Mouse (Mus musculus) heart, embryonic 14.5 days (tissue): ENCODE measurements around the gene Cyld. TPM values are rescaled to one million over a fixed set of nuclear protein-coding genes. Genes with fewer than 3 reads are reported as not detected.

Experiments used
- ATAC-seq: fragments of 200-750 bp; cut with Nextera tagmentation; 2 replicates; pipeline ENCODE4 v1.8.0; 2017; ENCODE audit warnings: low read depth, moderate TSS enrichment; ENCODE audit not compliant: insufficient number of reproducible peaks, insufficient read depth, low FRiP score
- H3K27ac ChIP-seq, 2 experiments: fragments of 200-500 bp in 1 of 2; fragments of 300-500 bp in 1 of 2; sonication (generic) in 1 of 2; replicated peaks in 1 of 2; 2 replicates each; pipeline ENCODE4 v1.5.1; 2012 to 2014; ENCODE audit warnings: low read depth in 2 of 2, low read length in 2 of 2, control low read depth in 1 of 2, mild to moderate bottlenecking in 1 of 2, mixed read lengths in 1 of 2; ENCODE audit not compliant: control insufficient read depth in 1 of 2, insufficient read depth in 1 of 2
- H3K27me3 ChIP-seq: fragments of 300-500 bp; sonication (generic); 2 replicates; pipeline ENCODE4 v1.6.1; 2014; ENCODE audit warnings: mild to moderate bottlenecking, low read length, control low read depth; ENCODE audit not compliant: control insufficient read depth, insufficient read depth
- H3K36me3 ChIP-seq: fragments of 300-500 bp; sonication (generic); 2 replicates; pipeline ENCODE4 v1.6.1; 2014; ENCODE audit warnings: mild to moderate bottlenecking, control low read depth, low read length, mixed read lengths; ENCODE audit not compliant: control insufficient read depth, insufficient read depth
- H3K4me1 ChIP-seq, 2 experiments: fragments of 200-500 bp in 1 of 2; fragments of 300-500 bp in 1 of 2; sonication (generic) in 1 of 2; 2 replicates each; pipeline ENCODE4 v1.6.1; 2012 to 2014; ENCODE audit warnings: low read length in 2 of 2, control low read depth in 1 of 2, mixed read lengths in 1 of 2; ENCODE audit not compliant: control insufficient read depth in 2 of 2, insufficient read depth in 2 of 2
- H3K4me2 ChIP-seq: fragments of 300-500 bp; sonication (generic); 2 replicates; pipeline ENCODE4 v1.6.1; 2014; ENCODE audit warnings: mild to moderate bottlenecking, low read length
- H3K4me3 ChIP-seq, 2 experiments: fragments of 200-500 bp in 1 of 2; fragments of 300-500 bp in 1 of 2; sonication (generic) in 1 of 2; 2 replicates each; pipeline ENCODE4 v1.5.1; 2012 to 2014; ENCODE audit warnings: low read length in 2 of 2, mild to moderate bottlenecking in 2 of 2, control low read depth in 1 of 2, low read depth in 1 of 2, moderate library complexity in 1 of 2; ENCODE audit not compliant: control insufficient read depth in 1 of 2, insufficient read depth in 1 of 2
- H3K9ac ChIP-seq: fragments of 300-500 bp; sonication (generic); 2 replicates; pipeline ENCODE4 v1.6.1; 2014; ENCODE audit warnings: mild to moderate bottlenecking, low read length
- H3K9me3 ChIP-seq: fragments of 300-500 bp; sonication (generic); 2 replicates; pipeline ENCODE4 v1.6.1; 2016; ENCODE audit warnings: low read length, control low read depth; ENCODE audit not compliant: control insufficient read depth
- WGBS: fragments of 180-500 bp; shearing (Covaris S2); extraction: QIAGEN DNeasy Blood & Tissue Kit; methylation state at CpG from one replicate; pipeline ENCODE4 v1.1.7; 2014; 5-methylcytosine and 5-hydroxymethylcytosine counted together
- polyA plus RNA-seq: library from polyadenylated mRNA; unstranded; fragments of >200 nt; fragmentation: Nextera tagmentation; extraction: Ambion mirVana; gene quantifications from 2 replicates; pipeline ENCODE4 v1.2.1, GENCODE M21; 2014

Gene Cyld
- polyA plus RNA-seq, 1 experiment from 2014 or later, result 13.9 TPM

DNA sequence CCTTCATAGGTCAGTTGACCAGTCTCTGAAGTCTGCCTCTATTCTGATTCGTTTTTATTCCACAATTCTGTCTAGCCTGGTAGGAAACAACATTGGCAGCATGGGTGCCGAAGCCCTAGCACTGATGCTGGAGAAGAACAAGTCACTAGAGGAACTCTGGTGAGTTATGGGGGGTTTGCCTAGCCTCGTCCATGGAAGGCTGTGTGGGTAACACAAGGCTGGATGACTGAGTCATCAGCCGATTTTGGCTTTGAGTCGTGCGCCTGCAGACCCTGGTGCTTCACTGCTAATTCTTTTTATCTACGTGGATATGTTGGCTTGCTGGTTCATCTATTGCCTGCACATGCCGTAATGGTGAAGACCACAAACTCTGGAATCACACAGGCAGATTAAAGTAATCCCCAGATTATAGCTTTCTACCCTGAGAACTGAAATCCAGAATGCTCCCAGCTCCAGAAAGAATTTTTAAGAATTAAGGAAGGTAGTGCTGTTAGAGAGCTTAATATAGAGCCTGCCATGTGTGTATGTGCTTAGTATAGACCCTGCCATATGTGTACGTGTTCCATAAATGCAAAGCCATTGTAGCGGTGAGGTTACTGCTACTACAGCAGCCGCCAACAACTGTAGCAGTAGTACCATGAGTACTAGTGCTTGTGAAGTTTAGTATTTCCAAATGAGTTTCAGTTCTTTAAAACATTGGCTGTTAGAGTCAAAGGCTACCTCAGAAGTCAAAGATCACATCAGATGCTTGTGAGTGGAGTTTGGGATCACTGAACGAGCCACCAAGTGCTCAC, 21.3 kb upstream of the Cyld start:
- WGBS, result 78% methylated on average over 12 of the region's 12 CpGs
- Histone ChIP-seq H3K36me3 (no peaks in the 10 kb centered on the region), H3K9me3 (no peaks in the 10 kb centered on the region), H3K9ac (no peak overlapping the region), H3K4me3 (no peak overlapping the region), H3K4me1 (no peaks in the 10 kb centered on the region), H3K27ac (no peak overlapping the region), H3K27me3 (0 out of 2 replicates have a peak, but pooled peaks cover 2% of the 10 kb centered on the region), H3K4me2 (no peak overlapping the region)
- no peak for ATAC-seq

DNA sequence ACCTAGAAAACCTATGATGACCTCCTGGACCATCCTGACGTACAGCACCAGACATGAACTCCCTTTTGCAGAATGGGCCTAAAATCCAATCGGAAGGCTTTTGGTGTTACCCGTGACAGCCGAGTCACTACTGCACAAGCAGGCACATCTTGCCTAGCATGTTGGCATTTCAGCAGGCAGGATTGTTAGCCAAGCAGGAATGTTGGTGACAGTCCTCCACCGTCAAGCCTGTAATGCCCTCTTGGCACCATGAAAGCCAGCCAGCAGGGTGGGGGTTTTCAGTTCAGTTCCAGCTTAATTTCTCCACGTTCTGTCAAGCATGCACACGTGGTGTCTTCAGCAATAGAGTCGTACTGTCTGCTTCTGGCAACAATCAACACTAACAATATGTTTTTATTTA, 19.8 kb upstream of the Cyld start:
- H3K27me3 ChIP-seq, result 0 out of 2 replicates have a peak, but pooled peaks cover 2% of the 10 kb centered on the region
- no peaks in the 10 kb centered on the region for H3K36me3 ChIP-seq
- H3K4me2 ChIP-seq, result no peak overlapping the region
- H3K4me1 ChIP-seq, result no peaks in the 10 kb centered on the region
- no peak overlapping the region for H3K27ac ChIP-seq
- WGBS, result 85% methylated on average over 8 of the region's 8 CpGs
- H3K9me3 ChIP-seq, result no peaks in the 10 kb centered on the region
- H3K9ac ChIP-seq, result no peak overlapping the region
- no peak overlapping the region for H3K4me3 ChIP-seq
- no peak for ATAC-seq

- H3K4me2 ChIP-seq, result no peak overlapping the region
- H3K27ac ChIP-seq, result no peak overlapping the region
- H3K9ac ChIP-seq, result no peak overlapping the region
- no peak for ATAC-seq
- no peaks in the 10 kb centered on the region for H3K36me3 ChIP-seq
- H3K27me3 ChIP-seq, result 0 out of 2 replicates have a peak, but pooled peaks cover 2% of the 10 kb centered on the region
- H3K4me3 ChIP-seq, result no peak overlapping the region
- 95% methylated on average over 2 of the region's 2 CpGs for WGBS
- no peaks in the 10 kb centered on the region for H3K9me3 ChIP-seq
- no peaks in the 10 kb centered on the region for H3K4me1 ChIP-seq
These were observed 16.3 kb upstream of the Cyld start for GRCm38 (mm10) chr8:88680566-88680965.

DNA sequence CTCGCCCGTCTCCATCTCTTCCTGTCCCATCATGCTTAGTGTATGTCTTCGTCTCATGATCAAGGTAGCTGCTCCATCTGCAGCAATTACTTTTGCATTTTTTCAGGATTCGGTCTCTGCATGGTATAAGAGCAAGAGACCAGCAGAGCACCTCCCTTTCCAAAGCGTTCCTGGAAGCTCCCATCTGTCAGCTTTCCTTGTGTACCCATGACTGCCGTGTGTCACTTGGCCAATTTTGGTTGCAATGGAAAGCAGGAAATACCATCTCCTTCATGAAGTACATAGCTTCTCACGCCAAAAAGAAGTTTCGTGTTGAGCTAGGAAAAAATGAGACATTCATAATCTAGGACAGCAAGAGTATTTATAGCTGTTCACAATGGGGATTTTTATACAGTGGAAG, 15.8 kb upstream of the Cyld start:
- Histone ChIP-seq H3K27me3 (0 out of 2 replicates have a peak, but pooled peaks cover 2% of the 10 kb centered on the region), H3K4me2 (no peak overlapping the region), H3K36me3 (no peaks in the 10 kb centered on the region), H3K9ac (no peak overlapping the region), H3K9me3 (no peaks in the 10 kb centered on the region), H3K4me3 (no peak overlapping the region), H3K4me1 (no peaks in the 10 kb centered on the region), H3K27ac (no peak overlapping the region)
- ATAC-seq, result no peak
- 80% methylated on average over 8 of the region's 8 CpGs for WGBS

- H3K36me3 ChIP-seq, result no peaks in the 10 kb centered on the region
- H3K9ac ChIP-seq, result no peak overlapping the region
- no peaks in the 10 kb centered on the region for H3K27me3 ChIP-seq
- ATAC-seq, result no peak
- no peak overlapping the region for H3K4me3 ChIP-seq
- H3K9me3 ChIP-seq, result no peaks in the 10 kb centered on the region
- no peak overlapping the region for H3K27ac ChIP-seq
- H3K4me2 ChIP-seq, result no peak overlapping the region
- H3K4me1 ChIP-seq, result peaks cover 3 to 4% of the 10 kb centered on the region in 2 experiments; a peak in 1 of 4 replicates
- 79% methylated on average over 7 of the region's 7 CpGs for WGBS
These were observed 13.1 kb upstream of the Cyld start for GRCm38 (mm10) chr8:88683656-88684289.

DNA sequence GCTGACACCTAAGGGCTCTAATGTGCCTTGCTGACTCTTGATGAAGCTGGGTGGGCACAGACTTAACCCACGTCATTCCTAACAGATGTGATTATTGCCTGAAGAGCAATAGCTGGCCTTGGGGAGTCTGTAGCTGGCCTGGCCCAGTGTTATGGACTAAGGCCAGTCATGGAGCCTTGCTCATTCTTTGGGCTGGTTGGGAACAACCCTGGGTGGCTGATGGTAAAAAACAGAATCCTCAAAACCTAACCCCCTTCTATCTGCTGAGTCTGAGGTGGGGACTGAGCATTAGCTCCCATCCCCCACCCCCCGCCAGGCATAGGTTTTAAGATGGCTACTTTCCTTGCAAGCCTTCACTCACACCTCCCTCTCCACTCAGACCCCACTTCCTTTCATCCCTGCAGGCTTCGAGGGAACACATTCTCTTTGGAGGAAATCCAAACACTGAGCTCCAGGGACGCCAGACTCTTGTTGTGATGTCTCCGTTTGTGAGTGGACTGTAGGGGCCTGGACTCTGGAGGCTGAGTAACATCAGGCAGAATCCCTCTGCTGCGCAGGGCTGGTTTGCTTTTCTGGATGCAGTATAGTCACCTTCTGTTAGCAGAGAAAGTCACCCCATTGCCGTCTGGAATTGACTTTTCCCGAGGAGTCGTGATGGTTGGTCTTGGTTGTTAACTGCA, 10.5 kb upstream of the Cyld start:
- H3K4me2 ChIP-seq, result no peak overlapping the region
- no peaks in the 10 kb centered on the region for H3K9me3 ChIP-seq
- H3K27ac ChIP-seq, result no peak overlapping the region
- H3K9ac ChIP-seq, result no peak overlapping the region
- no peak overlapping the region for H3K4me3 ChIP-seq
- H3K4me1 ChIP-seq, result peaks cover 3 to 4% of the 10 kb centered on the region in 2 experiments; a peak in 1 of 4 replicates
- H3K36me3 ChIP-seq, result no peaks in the 10 kb centered on the region
- 0 out of 2 replicates have a peak, but pooled peaks have one; percentile 21 for ATAC-seq
- H3K27me3 ChIP-seq, result no peaks in the 10 kb centered on the region
- 45% methylated on average over 9 of the region's 9 CpGs for WGBS

DNA sequence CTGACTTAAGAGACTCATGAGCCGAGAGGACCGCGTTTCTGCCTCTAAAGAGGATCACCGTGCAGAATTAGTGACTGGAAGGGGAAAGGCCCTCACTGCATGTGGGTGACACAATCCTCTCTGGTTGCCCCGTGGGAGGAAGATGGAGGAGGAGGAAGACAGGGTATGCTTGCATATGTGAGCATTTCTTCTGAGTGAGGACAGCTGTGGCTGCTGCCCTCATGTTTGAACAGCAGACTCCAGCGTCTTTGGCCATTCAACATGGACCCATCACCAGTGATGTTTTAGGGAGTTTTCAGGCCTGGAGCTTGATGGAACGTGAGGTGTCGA, 10.0 kb upstream of the Cyld start:
- H3K27ac ChIP-seq, result no peak overlapping the region
- H3K9me3 ChIP-seq, result no peaks in the 10 kb centered on the region
- H3K36me3 ChIP-seq, result no peaks in the 10 kb centered on the region
- ATAC-seq, result no peak
- H3K4me3 ChIP-seq, result no peak overlapping the region
- WGBS, result 69% methylated on average over 8 of the region's 8 CpGs
- no peaks in the 10 kb centered on the region for H3K27me3 ChIP-seq
- H3K4me2 ChIP-seq, result no peak overlapping the region
- peaks cover 3 to 4% of the 10 kb centered on the region in 2 experiments; a peak in 3 of 4 replicates for H3K4me1 ChIP-seq
- no peak overlapping the region for H3K9ac ChIP-seq
